Mouse (Mus musculus) testis, postnatal 14 days (tissue): Measurements from ENCODE around the gene Mfrp.
A peak's percentile ranks its signal among the peaks of the same experiment; 100 is the strongest.

Experiments
- DNase-seq: peaks from one replicate; pipeline ENCODE4 v3.0.0; 2021; ENCODE audit warnings: low spot score

Mfrp gene

GRCm38 (mm10) chr9:44078955-44079756 is 22.4 kb upstream of the Mfrp start:
- DNase-seq = peak; percentile 84

- DNase-seq = no peak
These were observed 21.3 kb upstream of the Mfrp start for GRCm38 (mm10) chr9:44079997-44080780.

- DNase-seq = no peak
These were observed 20.6 kb upstream of the Mfrp start for GRCm38 (mm10) chr9:44080953-44081352.

- DNase-seq = no peak
These were observed 19.9 kb upstream of the Mfrp start for GRCm38 (mm10) chr9:44081581-44081980.

- DNase-seq = no peak
These were observed 19.3 kb upstream of the Mfrp start for GRCm38 (mm10) chr9:44082266-44082665.

GRCm38 (mm10) chr9:44083392-44084121 is 18.0 kb upstream of the Mfrp start:
- no peak for DNase-seq

- DNase-seq = no peak
These were observed 17.3 kb upstream of the Mfrp start for GRCm38 (mm10) chr9:44084236-44084635.

GRCm38 (mm10) chr9:44084659-44085229 is 16.8 kb upstream of the Mfrp start:
- DNase-seq = peak; percentile 89

- DNase-seq = no peak
These were observed 16.3 kb upstream of the Mfrp start for GRCm38 (mm10) chr9:44085276-44085675.

- DNase-seq = no peak
These were observed 15.5 kb upstream of the Mfrp start for GRCm38 (mm10) chr9:44085741-44086665.

- no peak for DNase-seq
These were observed 14.6 kb upstream of the Mfrp start for GRCm38 (mm10) chr9:44086960-44087359.

GRCm38 (mm10) chr9:44087761-44088455 is 13.6 kb upstream of the Mfrp start:
- no peak for DNase-seq

GRCm38 (mm10) chr9:44088877-44089608 is 12.5 kb upstream of the Mfrp start:
- no peak for DNase-seq

- peak; percentile 80 for DNase-seq
These were observed 7.7 kb upstream of the Mfrp start for GRCm38 (mm10) chr9:44093612-44094503.

- DNase-seq = no peak
These were observed 6.8 kb upstream of the Mfrp start for GRCm38 (mm10) chr9:44094737-44095136.

- DNase-seq = no peak
These were observed 5.7 kb upstream of the Mfrp start for GRCm38 (mm10) chr9:44095781-44096180.

GRCm38 (mm10) chr9:44096536-44096935 is 5.0 kb upstream of the Mfrp start:
- DNase-seq = no peak

- DNase-seq = no peak
These were observed 3.4 kb downstream of the Mfrp start for GRCm38 (mm10) chr9:44104881-44105280.

- no peak for DNase-seq
These were observed 4.3 kb downstream of the Mfrp start for GRCm38 (mm10) chr9:44105781-44106180.
